Mouse (Mus musculus) liver, embryonic 14.5 days (tissue): ENCODE results near the gene Ezr. TPM values are rescaled to one million over a fixed set of nuclear protein-coding genes. Genes with fewer than 3 reads are reported as not detected.

Source experiments
- ATAC-seq: fragments of 200-750 bp; cut with Nextera tagmentation; 2 replicates; pipeline ENCODE4 v1.8.0; 2017; ENCODE audit warnings: moderate number of reproducible peaks, mild to moderate bottlenecking, moderate library complexity; ENCODE audit not compliant: insufficient read depth
- DNase-seq, 3 experiments: peaks; one replicate each; pipeline ENCODE4 v3.0.0-alpha.2; 2012 to 2013; ENCODE audit warnings: low read depth in 3 of 3, low spot score in 3 of 3
- H3K27ac ChIP-seq: fragments of 300-500 bp; sonication (generic); 2 replicates; pipeline ENCODE4 v1.5.1; 2014; ENCODE audit warnings: moderate library complexity, mild to moderate bottlenecking, control low read depth, inconsistent platforms
- H3K27me3 ChIP-seq: fragments of 300-500 bp; sonication (generic); 2 replicates; pipeline ENCODE4 v1.6.1; 2014; ENCODE audit warnings: mild to moderate bottlenecking, low read length, moderate library complexity; ENCODE audit not compliant: control insufficient read depth, insufficient read depth
- H3K36me3 ChIP-seq: fragments of 300-500 bp; sonication (generic); replicated peaks from 2 replicates; pipeline ENCODE4 v1.6.1; 2014; ENCODE audit warnings: low read depth; ENCODE audit not compliant: control insufficient read depth, insufficient read depth
- H3K4me1 ChIP-seq, 2 experiments: fragments of 200-500 bp in 1 of 2; fragments of 300-500 bp in 1 of 2; sonication (generic) in 1 of 2; replicated peaks; 2 replicates each; pipeline ENCODE4 v1.6.1; 2012 to 2014; ENCODE audit warnings: antibody characterized with exemption in 1 of 2, inconsistent platforms in 1 of 2, low read length in 1 of 2; ENCODE audit not compliant: control insufficient read depth in 2 of 2, insufficient read depth in 2 of 2
- H3K4me2 ChIP-seq: fragments of 300-500 bp; sonication (generic); 2 replicates; pipeline ENCODE4 v1.6.1; 2014; ENCODE audit warnings: low read depth, mild to moderate bottlenecking, control low read depth, moderate library complexity
- H3K4me3 ChIP-seq, 2 experiments: fragments of 200-500 bp in 1 of 2; fragments of 300-500 bp in 1 of 2; sonication (generic) in 1 of 2; 2 replicates each; pipeline ENCODE4 v1.5.1; 2012 to 2014; ENCODE audit warnings: low read depth in 2 of 2, low read length in 2 of 2, mild to moderate bottlenecking in 2 of 2, control low read depth in 1 of 2, inconsistent platforms in 1 of 2, moderate library complexity in 1 of 2; ENCODE audit not compliant: insufficient read depth in 1 of 2
- H3K9ac ChIP-seq: fragments of 300-500 bp; sonication (generic); replicated peaks from 2 replicates; pipeline ENCODE4 v1.6.1; 2014; ENCODE audit warnings: mild to moderate bottlenecking, control low read depth, moderate library complexity
- H3K9me3 ChIP-seq: fragments of 300-500 bp; sonication (generic); 2 replicates; pipeline ENCODE4 v1.6.1; 2016; ENCODE audit warnings: low read length, mixed read lengths; ENCODE audit not compliant: control insufficient read depth
- CTCF ChIP-seq: IDR thresholded peaks from 2 replicates; pipeline ENCODE4 v1.5.1; 2016; ENCODE audit warnings: antibody characterized with exemption, low read depth, control low read depth
- EP300 ChIP-seq: IDR thresholded peaks from 2 replicates; pipeline ENCODE4 v1.6.1; 2016; ENCODE audit warnings: antibody characterized with exemption, low read depth
- WGBS: fragments of 180-500 bp; shearing (Covaris S2); extraction: QIAGEN DNeasy Blood & Tissue Kit; methylation state at CpG from one replicate; pipeline ENCODE4 v1.1.7; 2014; ENCODE audit not compliant: insufficient replicate concordance; 5-methylcytosine and 5-hydroxymethylcytosine counted together
- polyA plus RNA-seq, 2 experiments: library from polyadenylated mRNA; depleted of rRNA in 1 of 2; stranded (reverse) in 1 of 2; unstranded in 1 of 2; fragments of >200 nt; fragmentation: Nextera tagmentation in 1 of 2; extraction: Ambion mirVana in 1 of 2; gene quantifications; 2 replicates each; pipeline versions ENCODE4 v1.2.1 to v1.2.3; 2012 to 2014

The Ezr gene
- polyA plus RNA-seq, 2 experiments: 31.2 to 41.7 TPM

DNA sequence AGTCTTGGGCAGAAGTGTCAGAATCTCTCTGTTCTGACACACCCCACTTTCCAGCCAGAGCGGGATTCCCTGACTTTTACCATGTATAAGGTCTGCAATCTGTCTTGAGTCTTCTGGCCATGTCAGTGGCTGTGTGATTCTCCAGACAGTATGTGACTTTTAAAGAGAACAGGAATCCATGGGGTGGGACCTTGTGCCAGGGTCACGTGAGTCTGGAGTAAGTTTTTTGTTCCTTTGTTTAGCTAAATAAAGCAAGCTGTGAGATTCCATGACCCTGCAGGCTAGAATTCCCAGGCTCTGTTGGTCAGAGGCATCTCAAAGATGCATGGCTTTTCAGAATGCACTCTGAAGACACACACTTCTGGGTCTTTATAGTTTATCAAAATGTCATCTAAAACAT lies 16.7 kb downstream of the Ezr start:
- no peak overlapping the region for H3K4me2 ChIP-seq
- no peak for TF ChIP-seq EP300
- no peak for TF ChIP-seq CTCF
- no peak overlapping the region for H3K9ac ChIP-seq
- H3K27me3 ChIP-seq: no peaks in the 10 kb centered on the region
- no peaks in the 10 kb centered on the region for H3K36me3 ChIP-seq
- ATAC-seq (no peak), DNase-seq (no peak)
- H3K9me3 ChIP-seq: no peaks in the 10 kb centered on the region
- no peak overlapping the region for H3K27ac ChIP-seq
- peaks cover 19 to 57% of the 10 kb centered on the region in 2 experiments for H3K4me1 ChIP-seq
- no peak overlapping the region for H3K4me3 ChIP-seq
- WGBS: 80% methylated on average over 2 of the region's 2 CpGs

GRCm38 (mm10) chr17:6764730-6765129 lies 17.9 kb downstream of the Ezr start:
- Histone ChIP-seq H3K27me3 (no peaks in the 10 kb centered on the region), H3K4me3 (no peak overlapping the region), H3K36me3 (no peaks in the 10 kb centered on the region), H3K9ac (no peak overlapping the region), H3K9me3 (no peaks in the 10 kb centered on the region), H3K4me1 (peaks cover 19 to 57% of the 10 kb centered on the region in 2 experiments), H3K4me2 (no peak overlapping the region), H3K27ac (no peak overlapping the region)
- ATAC-seq (no peak), DNase-seq (no peak)
- TF ChIP-seq CTCF (no peak), EP300 (no peak)
- WGBS: 80% methylated on average over 4 of the region's 4 CpGs

- no peak overlapping the region for H3K27ac ChIP-seq
- H3K27me3 ChIP-seq: no peaks in the 10 kb centered on the region
- TF ChIP-seq CTCF (no peak), EP300 (no peak)
- ATAC-seq (no peak), DNase-seq (no peak)
- no peaks in the 10 kb centered on the region for H3K36me3 ChIP-seq
- peaks cover 18 to 52% of the 10 kb centered on the region in 2 experiments for H3K4me1 ChIP-seq
- no peaks in the 10 kb centered on the region for H3K9me3 ChIP-seq
- H3K9ac ChIP-seq: no peak overlapping the region
- 50% methylated on average over 7 of the region's 7 CpGs for WGBS
- 0 out of 2 replicates have a peak overlapping the region, but pooled peaks have one; percentile 18 for H3K4me2 ChIP-seq
- H3K4me3 ChIP-seq: no peak overlapping the region
These were observed 18.4 kb downstream of the Ezr start for GRCm38 (mm10) chr17:6764227-6764593.

- peaks cover 16 to 52% of the 10 kb centered on the region in 2 experiments for H3K4me1 ChIP-seq
- 29% methylated on average over 7 of the region's 7 CpGs for WGBS
These were observed 18.9 kb downstream of the Ezr start for GRCm38 (mm10) chr17:6763513-6764226.

DNA sequence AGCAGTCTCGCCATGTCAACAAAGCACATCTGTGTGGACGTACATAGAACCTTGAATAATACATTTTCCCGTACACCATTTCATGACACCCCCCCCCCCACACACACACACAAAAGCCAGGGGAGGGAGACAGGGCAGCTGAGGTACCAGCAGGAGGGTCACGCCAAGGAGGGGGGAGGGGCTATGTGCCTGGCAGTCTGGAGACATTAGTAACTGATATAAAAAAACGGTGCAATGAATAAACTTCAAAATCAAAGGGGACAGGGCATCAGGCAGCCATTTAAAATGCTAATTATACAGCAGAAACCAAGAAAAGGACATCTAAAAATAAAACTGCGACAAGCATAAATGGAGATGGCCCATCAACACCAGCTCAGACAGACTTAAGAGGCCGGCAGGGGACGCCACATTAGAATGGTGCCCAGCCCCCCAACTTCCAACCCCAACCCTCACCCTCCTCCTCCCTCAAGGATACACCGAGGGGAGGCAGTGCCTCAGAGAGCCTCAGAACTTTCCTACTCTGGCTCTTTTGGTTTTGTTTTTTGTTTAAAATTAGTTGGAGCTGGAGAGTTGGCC lies 22.8 kb downstream of the Ezr start:
- TF ChIP-seq CTCF (no peak), EP300 (no peak)
- peaks cover 13% of the 10 kb centered on the region for H3K36me3 ChIP-seq
- H3K4me3 ChIP-seq: no peak overlapping the region
- no peak overlapping the region for H3K4me2 ChIP-seq
- ATAC-seq: no peak
- 72% methylated on average over 9 of the region's 9 CpGs for WGBS
- no peak overlapping the region for H3K27ac ChIP-seq
- H3K9ac ChIP-seq: no peak overlapping the region
- no peaks in the 10 kb centered on the region for H3K27me3 ChIP-seq
- no peak for DNase-seq
- H3K4me1 ChIP-seq: peaks cover 11 to 24% of the 10 kb centered on the region in 2 experiments
- no peaks in the 10 kb centered on the region for H3K9me3 ChIP-seq

More at GRCm38 (mm10) chr17:6763513-6764226, 18.9 kb downstream of the Ezr start:
- Histone ChIP-seq H3K4me2 (no peak overlapping the region), H3K27me3 (no peaks in the 10 kb centered on the region), H3K9me3 (no peaks in the 10 kb centered on the region), H3K9ac (no peak overlapping the region), H3K36me3 (no peaks in the 10 kb centered on the region), H3K4me3 (no peak overlapping the region), H3K27ac (no peak overlapping the region)
- ATAC-seq: peak; percentile 48
- no peak for DNase-seq
- TF ChIP-seq EP300 (no peak), CTCF (no peak)
